Mouse (Mus musculus): Measurements from ENCODE around the gene Pfdn6. TPM values are rescaled to one million over a fixed set of nuclear protein-coding genes. Genes with fewer than 3 reads are reported as not detected.

The Pfdn6 gene
- polyA plus RNA-seq, 1 experiment from 2014 or later, result 180 TPM

DNA sequence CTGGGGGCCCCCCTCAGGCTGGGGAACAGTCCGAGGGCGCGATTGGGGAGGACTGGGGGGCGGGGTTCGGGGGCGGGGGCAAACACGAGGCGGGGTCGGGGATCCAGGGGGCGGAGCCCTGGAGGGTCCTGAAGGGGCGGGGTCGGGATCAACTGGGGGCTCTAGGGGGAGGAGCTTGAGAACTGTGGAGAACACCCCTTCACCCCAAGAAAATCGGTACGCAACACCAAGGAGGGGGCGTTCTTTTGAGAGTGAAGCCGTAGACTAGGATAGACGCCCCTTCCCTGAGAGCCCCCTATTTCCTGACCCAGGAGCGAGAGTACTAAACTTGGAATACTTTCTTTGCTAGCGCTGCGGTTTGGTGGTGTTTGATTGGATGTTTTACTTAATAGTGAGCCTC is 23.8 kb downstream of the Pfdn6 start:
- Histone ChIP-seq H3K4me1 (peaks cover 42% of the 10 kb centered on the region), H3K4me3 (peak overlapping the region; percentile 56), H3K36me3 (peaks cover 43% of the 10 kb centered on the region), H3K4me2 (replicated peaks) (peak overlapping the region; percentile 46), H3K27ac (peak overlapping the region; percentile 89), H3K9ac (peak overlapping the region; percentile 70), H3K27me3 (0 out of 2 replicates have a peak, but pooled peaks cover 9% of the 10 kb centered on the region), H3K9me3 (replicated peaks) (no peaks in the 10 kb centered on the region)
- peak; percentile 14 for ATAC-seq (ENCODE audit: low FRiP score)
- WGBS, result under 1% methylated on average over 14 of the region's 20 CpGs

- WGBS, result 1% methylated on average over 34 of the region's 34 CpGs
- Histone ChIP-seq H3K4me1 (peaks cover 44% of the 10 kb centered on the region), H3K27ac (peak within 1 kb of the TSS; percentile 89), H3K9ac (peak within 1 kb of the TSS; percentile 70), H3K27me3 (0 out of 2 replicates have a peak, but pooled peaks cover 9% of the 10 kb centered on the region), H3K36me3 (peaks cover 47% of the 10 kb centered on the region), H3K4me2 (replicated peaks) (peak within 1 kb of the TSS; percentile 46), H3K4me3 (peak within 1 kb of the TSS; percentile 56), H3K9me3 (replicated peaks) (no peaks in the 10 kb centered on the region)
- peak; percentile 90 for ATAC-seq (ENCODE audit: low FRiP score)
These were observed 24.4 kb downstream of the Pfdn6 start, which contains the start of the genes Tapbp and Zbtb22 for GRCm38 (mm10) chr17:33915671-33916250. Gene Tapbp, plus strand, starts transcription at chr17:33915899. Gene Zbtb22, plus strand, starts transcription at chr17:33915904.

DNA sequence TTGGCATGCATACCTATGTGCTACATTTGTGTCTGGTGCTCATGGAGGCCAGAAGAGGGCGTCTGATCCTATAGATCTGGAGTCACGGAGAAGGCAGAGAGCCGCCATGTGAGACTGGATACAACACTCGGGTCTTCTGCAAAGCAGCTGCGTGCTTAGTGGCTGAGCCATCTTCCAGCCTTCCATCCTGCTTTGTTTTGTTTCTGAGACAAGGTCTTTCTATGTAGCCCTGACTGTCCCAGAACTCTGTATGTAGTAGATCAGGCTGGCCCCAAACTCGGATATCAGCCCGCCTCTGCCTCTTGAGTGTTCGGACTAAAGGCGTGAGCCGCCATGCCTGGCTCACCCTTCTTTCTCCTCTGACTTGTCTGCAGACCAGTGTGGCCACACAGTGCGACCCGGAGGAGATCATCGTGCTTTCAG is 25.2 kb downstream of the Pfdn6 start:
- Histone ChIP-seq H3K9me3 (replicated peaks) (no peaks in the 10 kb centered on the region), H3K27me3 (0 out of 2 replicates have a peak, but pooled peaks cover 9% of the 10 kb centered on the region), H3K9ac (no peak overlapping the region), H3K4me2 (replicated peaks) (peak overlapping the region; percentile 46), H3K4me1 (peaks cover 45% of the 10 kb centered on the region), H3K4me3 (no peak overlapping the region; the same call in 1 of the 2 replicates), H3K27ac (peak overlapping the region; percentile 30), H3K36me3 (peaks cover 47% of the 10 kb centered on the region)
- 72% methylated on average over 13 of the region's 13 CpGs for WGBS
- ATAC-seq (ENCODE audit: low FRiP score), result no peak

- H3K27me3 ChIP-seq, result 0 out of 2 replicates have a peak, but pooled peaks cover 9% of the 10 kb centered on the region
- peaks cover 37% of the 10 kb centered on the region for H3K4me1 ChIP-seq
- no peaks in the 10 kb centered on the region for H3K9me3 ChIP-seq (replicated peaks)
- H3K9ac ChIP-seq, result no peak overlapping the region
- WGBS, result 96% methylated on average over 8 of the region's 8 CpGs
- no peak overlapping the region for H3K4me3 ChIP-seq
- peaks cover 47% of the 10 kb centered on the region for H3K36me3 ChIP-seq
- no peak overlapping the region for H3K4me2 ChIP-seq (replicated peaks)
- ATAC-seq (ENCODE audit: low FRiP score), result no peak
- H3K27ac ChIP-seq, result no peak overlapping the region
These were observed 26.2 kb downstream of the Pfdn6 start for GRCm38 (mm10) chr17:33913905-33914304.

DNA sequence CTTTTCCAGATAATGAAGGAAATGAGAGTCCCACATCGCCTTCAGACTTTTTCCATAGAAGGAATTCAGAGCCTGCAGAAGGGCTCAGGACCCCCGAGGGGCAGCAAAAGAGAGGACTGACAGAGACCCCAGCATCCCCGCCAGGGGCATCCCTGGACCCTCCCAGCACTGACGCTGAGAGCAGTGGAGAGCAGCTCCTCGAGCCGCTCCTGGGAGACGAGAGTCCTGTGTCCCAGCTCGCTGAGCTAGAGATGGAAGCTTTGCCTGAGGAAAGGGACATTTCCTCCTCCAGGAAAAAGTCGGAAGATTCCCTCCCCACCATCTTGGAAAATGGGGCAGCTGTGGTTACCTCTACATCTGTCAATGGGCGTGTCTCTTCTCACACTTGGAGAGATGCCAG is 26.9 kb downstream of the Pfdn6 start:
- Histone ChIP-seq H3K4me2 (replicated peaks) (no peak overlapping the region), H3K4me1 (peaks cover 33% of the 10 kb centered on the region), H3K27ac (no peak overlapping the region), H3K27me3 (0 out of 2 replicates have a peak, but pooled peaks cover 4% of the 10 kb centered on the region), H3K9me3 (replicated peaks) (no peaks in the 10 kb centered on the region), H3K36me3 (peaks cover 47% of the 10 kb centered on the region), H3K9ac (no peak overlapping the region), H3K4me3 (no peak overlapping the region)
- 89% methylated on average over 10 of the region's 10 CpGs for WGBS
- no peak for ATAC-seq (ENCODE audit: low FRiP score)

- H3K9me3 ChIP-seq (replicated peaks), result no peaks in the 10 kb centered on the region
- H3K4me3 ChIP-seq, result no peak overlapping the region
- peaks cover 41% of the 10 kb centered on the region for H3K36me3 ChIP-seq
- no peak overlapping the region for H3K4me2 ChIP-seq (replicated peaks)
- peaks cover 33% of the 10 kb centered on the region for H3K4me1 ChIP-seq
- no peak overlapping the region for H3K9ac ChIP-seq
- H3K27me3 ChIP-seq, result no peaks in the 10 kb centered on the region
- 90% methylated on average over 28 of the region's 28 CpGs for WGBS
- H3K27ac ChIP-seq, result no peak overlapping the region
- ATAC-seq (ENCODE audit: low FRiP score), result no peak
These were observed 28.2 kb downstream of the Pfdn6 start for GRCm38 (mm10) chr17:33911813-33912414.

DNA sequence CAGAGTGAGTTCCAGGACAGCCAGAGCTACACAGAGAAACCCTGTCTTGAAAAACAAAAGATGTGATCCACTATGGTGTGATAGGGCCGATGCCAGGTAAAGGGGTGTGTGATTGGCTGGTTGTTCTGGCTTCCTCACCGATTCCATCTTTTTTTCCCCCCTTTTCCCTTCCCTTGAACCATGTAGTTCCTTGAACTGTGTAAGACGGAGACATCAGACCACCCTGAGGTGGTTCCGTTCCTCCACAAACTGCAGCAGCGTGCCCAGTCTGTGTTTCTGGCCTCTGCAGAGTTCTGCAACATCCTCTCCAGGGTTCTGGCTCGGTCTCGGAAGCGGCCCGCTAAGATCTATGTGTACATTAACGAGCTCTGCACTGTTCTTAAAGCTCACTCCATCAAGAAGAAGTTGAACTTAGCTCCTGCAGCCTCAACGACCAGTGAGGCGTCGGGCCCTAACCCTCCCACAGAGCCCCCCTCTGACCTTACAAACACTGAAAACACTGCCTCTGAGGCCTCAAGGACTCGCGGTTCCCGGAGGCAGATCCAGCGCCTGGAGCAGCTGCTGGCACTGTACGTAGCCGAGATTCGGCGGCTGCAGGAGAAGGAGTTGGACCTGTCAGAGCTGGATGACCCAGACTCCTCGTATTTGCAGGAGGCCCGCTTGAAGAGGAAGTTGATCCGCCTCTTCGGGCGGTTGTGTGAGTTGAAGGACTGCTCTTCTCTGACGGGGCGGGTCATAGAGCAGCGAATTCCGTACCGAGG is 28.9 kb downstream of the Pfdn6 start:
- 92% methylated on average over 31 of the region's 31 CpGs for WGBS
- Histone ChIP-seq H3K9me3 (replicated peaks) (no peaks in the 10 kb centered on the region), H3K36me3 (peaks cover 41% of the 10 kb centered on the region), H3K4me1 (peaks cover 29% of the 10 kb centered on the region), H3K4me2 (replicated peaks) (no peak overlapping the region), H3K4me3 (no peak overlapping the region), H3K27me3 (no peaks in the 10 kb centered on the region), H3K27ac (no peak overlapping the region), H3K9ac (no peak overlapping the region)
- no peak for ATAC-seq (ENCODE audit: low FRiP score)

DNA sequence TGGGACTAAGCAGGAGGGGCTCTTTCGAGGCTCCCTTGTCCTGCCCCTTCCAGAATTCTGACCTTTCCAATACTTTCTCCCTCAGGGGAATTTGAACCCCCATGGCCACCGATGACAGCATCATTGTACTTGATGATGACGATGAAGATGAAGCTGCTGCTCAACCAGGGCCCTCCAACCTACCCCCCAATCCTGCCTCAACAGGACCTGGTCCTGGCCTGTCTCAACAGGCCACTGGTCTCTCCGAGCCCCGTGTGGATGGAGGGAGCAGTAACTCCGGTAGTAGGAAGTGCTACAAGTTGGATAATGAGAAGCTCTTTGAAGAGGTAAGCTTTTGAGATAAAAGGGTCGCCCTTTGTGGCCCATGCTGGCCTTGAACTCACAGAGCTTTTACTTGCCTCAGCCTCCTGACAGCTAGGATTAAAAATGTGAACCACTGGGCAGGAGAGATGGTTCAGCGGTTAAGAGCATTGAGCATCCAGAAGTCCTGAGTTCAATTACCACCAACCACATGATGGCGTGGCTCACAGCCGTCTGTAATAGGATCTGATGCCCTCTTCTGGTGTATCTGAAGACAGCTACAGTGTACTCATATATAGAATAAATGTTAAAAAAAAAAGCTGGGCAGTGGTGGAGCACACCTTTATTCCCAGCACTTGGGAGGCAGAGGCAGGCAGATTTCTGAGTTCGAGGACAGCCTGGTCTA is 29.6 kb downstream of the Pfdn6 start:
- Histone ChIP-seq H3K4me1 (peaks cover 29% of the 10 kb centered on the region), H3K9ac (peak overlapping the region; percentile 87), H3K27ac (no peak overlapping the region), H3K27me3 (no peaks in the 10 kb centered on the region), H3K9me3 (replicated peaks) (no peaks in the 10 kb centered on the region), H3K4me3 (peak overlapping the region; percentile 82), H3K36me3 (peaks cover 41% of the 10 kb centered on the region), H3K4me2 (replicated peaks) (peak overlapping the region; percentile 97)
- no peak for ATAC-seq (ENCODE audit: low FRiP score)
- 57% methylated on average over 11 of the region's 11 CpGs for WGBS

DNA sequence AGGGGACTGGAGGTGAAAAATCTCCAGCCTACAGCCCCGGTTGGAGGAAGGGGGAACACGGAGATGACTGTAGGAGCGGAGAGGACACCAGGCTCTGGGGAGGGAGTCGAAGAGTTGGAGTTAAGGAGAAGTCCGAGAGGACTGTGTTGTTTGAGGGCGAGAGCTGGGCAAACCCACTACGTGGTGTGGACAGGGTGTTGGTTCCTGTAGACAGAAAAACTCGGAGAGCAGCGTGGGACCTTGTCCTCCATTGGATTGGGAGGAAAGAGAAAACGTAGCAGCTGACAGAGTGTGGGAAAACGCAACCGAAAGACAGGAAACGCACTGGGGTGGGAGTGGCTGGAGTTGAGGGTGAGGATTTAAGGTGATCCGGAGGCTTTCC is 30.3 kb downstream of the Pfdn6 start:
- ATAC-seq (ENCODE audit: low FRiP score), result peak; percentile 5; the same call in 1 of the 2 replicates
- WGBS, result under 1% methylated on average over 14 of the region's 14 CpGs
- peaks cover 25% of the 10 kb centered on the region for H3K4me1 ChIP-seq
- peak overlapping the region; percentile 92 for H3K27ac ChIP-seq
- peaks cover 37% of the 10 kb centered on the region for H3K36me3 ChIP-seq
- peak overlapping the region; percentile 97 for H3K4me2 ChIP-seq (replicated peaks)
- H3K27me3 ChIP-seq, result no peaks in the 10 kb centered on the region
- H3K9me3 ChIP-seq (replicated peaks), result no peaks in the 10 kb centered on the region
- H3K9ac ChIP-seq, result peak overlapping the region; percentile 87
- peak overlapping the region; percentile 82 for H3K4me3 ChIP-seq

DNA sequence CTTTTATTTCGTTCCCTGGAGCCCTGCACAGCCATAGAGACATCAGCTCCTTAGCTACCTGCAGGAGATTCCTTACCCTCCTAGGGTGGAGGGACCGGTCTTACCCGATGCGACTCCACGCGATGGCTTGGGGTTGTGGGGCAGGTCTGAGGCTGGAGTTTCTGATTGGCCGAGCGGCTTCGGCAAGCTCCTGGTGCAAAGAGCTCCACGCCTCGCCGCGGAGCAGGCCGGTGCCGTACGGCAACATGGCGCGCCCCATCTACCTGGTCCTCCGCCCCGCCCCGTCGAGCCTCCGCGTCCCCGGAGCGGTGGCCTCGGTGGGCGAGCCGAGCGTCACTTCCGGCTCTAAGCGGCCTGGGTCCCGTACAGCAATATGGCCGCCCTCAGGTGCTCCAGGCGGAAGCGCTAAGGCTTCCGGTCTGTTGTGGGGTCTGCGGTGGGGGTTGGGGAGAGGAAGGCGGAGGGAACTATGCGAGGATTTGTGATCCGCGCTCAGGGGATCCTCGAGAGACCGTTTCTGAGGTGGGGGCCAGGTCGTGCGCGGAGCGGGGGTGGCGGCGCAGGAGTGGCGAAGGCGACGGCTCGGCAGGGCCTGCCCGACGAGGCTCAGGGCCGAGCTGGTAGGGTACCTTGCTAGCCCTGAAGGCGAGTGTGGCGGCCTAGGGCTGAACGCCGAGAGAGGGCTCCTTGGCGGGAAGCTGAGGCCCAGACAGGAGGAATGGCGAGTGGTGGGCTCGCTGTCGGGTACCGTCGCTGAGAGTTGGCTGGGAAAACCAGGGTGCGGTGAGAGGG is 30.9 kb downstream of the Pfdn6 start, which contains the start of gene Daxx:
TSS of gene Daxx (plus strand) at position 338 of the 792 bp plus-strand sequence.
- Histone ChIP-seq H3K9me3 (replicated peaks) (no peaks in the 10 kb centered on the region), H3K4me2 (replicated peaks) (peak within 1 kb of the TSS; percentile 97), H3K4me1 (peaks cover 23% of the 10 kb centered on the region), H3K27me3 (no peaks in the 10 kb centered on the region), H3K36me3 (peaks cover 32% of the 10 kb centered on the region), H3K9ac (peak within 1 kb of the TSS; percentile 87), H3K27ac (peak within 1 kb of the TSS; percentile 92), H3K4me3 (peak within 1 kb of the TSS; percentile 82)
- peak; percentile 96 for ATAC-seq (ENCODE audit: low FRiP score)
- WGBS, result under 1% methylated on average over 68 of the region's 68 CpGs

DNA sequence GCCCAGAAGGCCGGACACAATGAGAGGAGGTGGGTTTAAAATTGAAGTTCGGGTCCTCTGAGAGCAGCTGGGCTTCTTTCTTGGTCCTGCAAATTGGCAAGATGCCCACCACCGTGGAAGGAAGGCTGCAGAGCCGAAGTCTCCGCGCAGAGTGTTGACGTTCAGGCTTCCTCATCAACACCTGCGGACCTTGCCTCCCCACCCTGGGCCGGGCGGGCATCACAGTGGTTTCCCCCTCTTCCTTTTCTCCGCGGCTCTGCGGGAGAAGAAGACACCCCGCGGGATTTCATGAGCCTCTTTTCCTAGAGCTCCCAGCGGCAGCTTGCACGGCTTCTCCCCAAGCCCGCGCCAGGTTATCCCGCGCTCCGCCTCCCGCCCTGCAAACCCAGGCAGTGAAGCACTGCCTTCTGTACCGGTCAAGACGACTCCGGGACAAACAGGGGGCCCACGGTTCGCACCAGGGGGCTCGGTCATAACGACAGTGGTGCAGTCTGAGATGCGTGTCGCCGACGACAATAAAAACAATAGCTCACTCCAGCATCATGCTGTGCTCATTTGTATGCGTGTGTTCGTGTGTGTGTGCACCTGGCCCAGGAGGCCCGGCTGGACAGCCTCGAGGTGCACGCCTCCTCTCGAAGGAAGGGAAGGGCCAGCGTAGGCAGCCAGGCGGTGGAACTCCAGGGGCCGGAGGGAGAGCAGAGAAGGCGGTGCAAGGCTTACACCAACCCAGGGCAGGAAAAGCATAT is 31.6 kb downstream of the Pfdn6 start:
- Histone ChIP-seq H3K27me3 (no peaks in the 10 kb centered on the region), H3K27ac (peak overlapping the region; percentile 92), H3K9me3 (replicated peaks) (no peaks in the 10 kb centered on the region), H3K4me3 (peak overlapping the region; percentile 82), H3K4me1 (peaks cover 23% of the 10 kb centered on the region), H3K9ac (peak overlapping the region; percentile 78), H3K4me2 (replicated peaks) (peak overlapping the region; percentile 97), H3K36me3 (peaks cover 24% of the 10 kb centered on the region)
- under 1% methylated on average over 44 of the region's 44 CpGs for WGBS
- ATAC-seq (ENCODE audit: low FRiP score), result peak; percentile 14
